Mouse (Mus musculus) heart, adult 2 months (tissue): ENCODE results near the gene Maz. TPM values are rescaled to one million over a fixed set of nuclear protein-coding genes. Genes with fewer than 3 reads are reported as not detected.

Source experiments
- DNase-seq, 2 experiments: peaks; one replicate each; pipeline ENCODE4 v3.0.0; 2021
- H3K27ac ChIP-seq: fragments of 200-600 bp; 2 replicates; pipeline ENCODE4 v1.8.1; 2022
- H3K27me3 ChIP-seq: fragments of 200-500 bp; 2 replicates; pipeline ENCODE4 v1.6.1; 2012; ENCODE audit warnings: mild to moderate bottlenecking, low read length, inconsistent platforms, mixed read lengths; ENCODE audit not compliant: control insufficient read depth, insufficient read depth
- H3K36me3 ChIP-seq: fragments of 200-500 bp; 2 replicates; pipeline ENCODE4 v1.6.1; 2012; ENCODE audit warnings: low read length, inconsistent platforms; ENCODE audit not compliant: control insufficient read depth, insufficient read depth
- H3K4me1 ChIP-seq: fragments of 200-500 bp; 2 replicates; pipeline ENCODE4 v1.6.1; 2011; ENCODE audit warnings: low read length; ENCODE audit not compliant: control insufficient read depth, insufficient read depth
- H3K4me3 ChIP-seq: fragments of 200-600 bp; 2 replicates; pipeline ENCODE4 v1.8.1; 2022
- H3K79me2 ChIP-seq: fragments of 200-500 bp; replicated peaks from 2 replicates; pipeline ENCODE4 v1.6.1; 2012; ENCODE audit warnings: mild to moderate bottlenecking, inconsistent platforms, low read length, moderate library complexity, mixed read lengths; ENCODE audit not compliant: control insufficient read depth, insufficient read depth
- H3K9ac ChIP-seq: fragments of 200-500 bp; 2 replicates; pipeline ENCODE4 v1.6.1; 2012; ENCODE audit warnings: low read depth, mild to moderate bottlenecking, control low read depth, inconsistent platforms, low read length, mixed read lengths
- CTCF ChIP-seq: fragments of 200-600 bp; IDR thresholded peaks from 2 replicates; pipeline ENCODE4 v1.8.1; 2022; ENCODE audit warnings: antibody characterized with exemption, mild to moderate bottlenecking, moderate library complexity
- EP300 ChIP-seq: fragments of 200-500 bp; IDR thresholded peaks from 2 replicates; pipeline ENCODE4 v1.6.1; 2011; ENCODE audit warnings: low read depth, low read length, control low read depth; ENCODE audit not compliant: insufficient read depth
- POLR2A ChIP-seq: fragments of 200-500 bp; IDR thresholded peaks from 2 replicates; pipeline ENCODE4 v1.6.1; 2011; ENCODE audit warnings: mild to moderate bottlenecking, low read depth, low read length, control low read depth; ENCODE audit not compliant: insufficient read depth
- WGBS: fragments of 180-500 bp; shearing (Covaris S2); methylation state at CpG from one replicate; pipeline ENCODE4 v1.1.7; 2018; 5-methylcytosine and 5-hydroxymethylcytosine counted together
- intact Hi-C: fragments of 180-260 bp; cut with DNase I; formaldehyde crosslinking; loops from one replicate; pipeline ENCODE4 v1.15.1; 2025
- polyA plus RNA-seq: library from polyadenylated mRNA; depleted of rRNA; stranded (reverse); fragments of >200 nt; gene quantifications from 2 replicates; pipeline ENCODE4 v1.2.3, GENCODE M21; 2012
- total RNA-seq, 2 experiments: library from RNA; stranded (reverse); gene quantifications; 2 replicates each; pipeline ENCODE4 v1.2.3; 2021

The Maz gene
- total and polyA plus RNA-seq, 3 experiments: 56.5 to 59.8 (median 57.1) TPM

DNA sequence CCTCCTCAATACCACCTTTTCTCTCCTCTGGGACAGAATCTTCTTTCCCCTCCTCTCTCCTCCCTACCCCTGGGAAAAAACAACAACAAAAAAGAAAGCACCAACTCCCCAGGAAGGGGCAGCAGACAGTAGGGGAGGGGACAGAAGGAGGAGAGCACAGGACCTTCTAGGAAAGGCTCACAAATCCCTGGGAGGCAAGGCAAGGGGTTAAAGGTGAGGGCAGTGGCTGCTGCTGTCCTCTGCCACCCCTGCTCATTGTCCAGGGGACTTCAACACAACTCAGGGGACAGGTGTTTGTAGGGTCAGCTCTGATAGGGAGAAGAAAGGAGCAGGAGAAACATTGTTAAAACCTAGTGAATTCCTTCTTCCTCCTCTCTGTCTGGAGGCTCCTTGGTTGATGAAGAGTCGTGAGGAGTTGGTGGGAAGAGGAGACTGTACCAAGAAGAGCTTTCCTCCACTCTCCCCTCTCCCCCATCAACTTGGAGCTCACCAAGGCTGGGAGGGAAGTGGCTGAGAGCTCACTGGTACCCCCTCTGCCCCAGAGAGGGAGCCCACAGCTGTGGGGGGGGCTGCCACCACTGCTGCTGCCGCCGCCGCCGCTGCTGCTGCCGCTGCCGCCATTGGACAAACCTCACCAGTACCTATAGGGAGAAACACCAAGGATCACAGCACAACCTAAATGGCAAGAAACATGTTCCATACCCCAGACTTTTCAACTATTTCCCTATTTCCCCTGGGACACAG is 4.1 kb downstream of the Maz start:
- H3K27me3 ChIP-seq: no peaks in the 10 kb centered on the region
- H3K9ac ChIP-seq: no peak overlapping the region
- H3K27ac ChIP-seq: no peak overlapping the region
- 81% methylated on average over 7 of the region's 7 CpGs for WGBS
- DNase-seq: no peak
- TF ChIP-seq CTCF (no peak), EP300 (no peak), POLR2A (no peak)
- intact Hi-C loops: no loop called here
- H3K79me2 ChIP-seq: no peaks in the 10 kb centered on the region
- H3K4me3 ChIP-seq: no peak overlapping the region
- H3K4me1 ChIP-seq: peaks cover 7% of the 10 kb centered on the region
- H3K36me3 ChIP-seq: peaks cover 3% of the 10 kb centered on the region; the same call in 1 of the 2 replicates

- TF ChIP-seq CTCF: no peak
- no peak for TF ChIP-seq POLR2A
- TF ChIP-seq EP300: no peak
- WGBS: 60% methylated on average over 5 of the region's 5 CpGs
- H3K9ac ChIP-seq: no peak overlapping the region
- H3K27me3 ChIP-seq: no peaks in the 10 kb centered on the region
- peaks cover 6% of the 10 kb centered on the region for H3K4me1 ChIP-seq
- no peak overlapping the region for H3K4me3 ChIP-seq
- DNase-seq: no peak
- peak overlapping the region; percentile 17 for H3K27ac ChIP-seq
- no peaks in the 10 kb centered on the region for H3K79me2 ChIP-seq
- intact Hi-C loops: no loop called here
- H3K36me3 ChIP-seq: peaks cover 3% of the 10 kb centered on the region; the same call in 1 of the 2 replicates
Measured at GRCm38 (mm10) chr7:127021563-127022527, 5.0 kb downstream of the Maz start.

GRCm38 (mm10) chr7:127020901-127021562 is 5.8 kb downstream of the Maz start, which contains the start of the genes Gm42742 and Prrt2:
Gene Gm42742, minus strand, starts transcription at chr7:127021097.
Gene Prrt2, minus strand, starts transcription at chr7:127021211.
- peak within 1 kb of the TSS; percentile 46 for H3K4me3 ChIP-seq
- H3K27ac ChIP-seq: peak within 1 kb of the TSS; percentile 36
- H3K27me3 ChIP-seq: no peaks in the 10 kb centered on the region
- peak; percentile 63 to 65 for DNase-seq
- H3K9ac ChIP-seq: peak within 1 kb of the TSS; percentile 79
- H3K79me2 ChIP-seq: no peaks in the 10 kb centered on the region
- intact Hi-C loops: no loop called here
- TF ChIP-seq POLR2A (peak; percentile 56), CTCF (no peak), EP300 (no peak)
- peaks cover 7% of the 10 kb centered on the region for H3K4me1 ChIP-seq
- WGBS: 4% methylated on average over 35 of the region's 37 CpGs
- peaks cover 3% of the 10 kb centered on the region; the same call in 1 of the 2 replicates for H3K36me3 ChIP-seq

DNA sequence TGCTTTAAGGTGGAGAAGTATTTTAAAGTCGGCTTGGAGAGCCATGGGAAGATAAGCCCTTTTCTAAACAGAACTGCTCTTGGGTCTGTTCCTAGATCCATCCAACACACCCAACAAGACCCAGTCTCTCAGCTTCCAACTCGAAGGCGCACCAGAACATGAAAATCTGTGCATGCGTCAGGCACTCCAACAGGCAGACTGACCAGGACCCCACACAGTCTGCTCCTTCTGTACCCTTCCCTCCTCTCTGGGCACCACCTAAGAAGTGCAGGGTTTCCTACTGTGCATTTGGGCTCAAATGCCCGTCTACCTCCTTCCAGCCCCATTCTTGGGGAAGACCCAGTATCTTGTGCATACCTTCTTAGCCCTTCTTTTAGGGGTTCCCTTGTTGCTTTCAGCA is 6.3 kb downstream of the Maz start:
- WGBS: 42% methylated on average over 5 of the region's 5 CpGs
- peak in 1 of 2 experiments; percentile 8 for DNase-seq
- Histone ChIP-seq H3K9ac (peak overlapping the region; percentile 79), H3K4me3 (peak overlapping the region; percentile 46), H3K36me3 (peaks cover 6% of the 10 kb centered on the region), H3K4me1 (peaks cover 12% of the 10 kb centered on the region), H3K27me3 (no peaks in the 10 kb centered on the region), H3K27ac (peak overlapping the region; percentile 36), H3K79me2 (no peaks in the 10 kb centered on the region)
- intact Hi-C loops: no loop called here
- TF ChIP-seq EP300 (no peak), POLR2A (no peak), CTCF (no peak)

DNA sequence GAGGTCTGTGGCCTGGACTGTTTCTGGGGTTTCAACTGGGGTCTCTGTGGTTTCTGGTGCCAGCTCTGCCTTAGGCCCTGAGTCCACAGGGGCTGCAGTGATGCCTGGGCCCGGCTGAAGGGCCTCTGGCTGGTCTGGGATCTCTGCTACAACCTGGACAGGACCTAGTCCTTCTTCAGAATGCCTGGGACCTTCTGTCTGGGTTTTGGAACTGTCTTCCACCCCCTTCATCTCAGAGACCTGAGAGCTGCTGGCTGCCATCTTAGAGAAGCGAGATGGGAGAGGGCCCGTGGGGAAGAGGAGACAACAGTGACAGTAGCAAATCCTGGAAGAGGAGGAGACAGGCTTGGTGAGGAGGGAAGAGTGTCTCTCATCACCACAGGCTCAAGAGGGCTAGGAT is 6.8 kb downstream of the Maz start:
- H3K4me3 ChIP-seq: no peak overlapping the region

More for the DNA sequence above, 6.8 kb downstream of the Maz start:
- 73% methylated on average over 3 of the region's 3 CpGs for WGBS
- peak overlapping the region; percentile 36; the same call in 1 of the 2 replicates for H3K27ac ChIP-seq
- peaks cover 13% of the 10 kb centered on the region for H3K4me1 ChIP-seq
- DNase-seq: no peak
- TF ChIP-seq CTCF (no peak), EP300 (no peak), POLR2A (no peak)
- peaks cover 6% of the 10 kb centered on the region for H3K36me3 ChIP-seq
- intact Hi-C loops: no loop called here
- H3K79me2 ChIP-seq: no peaks in the 10 kb centered on the region; the same call in 1 of the 2 replicates
- H3K9ac ChIP-seq: no peak overlapping the region
- H3K27me3 ChIP-seq: no peaks in the 10 kb centered on the region
